Mouse (Mus musculus): ENCODE data around the gene Ntan1.

DNA sequence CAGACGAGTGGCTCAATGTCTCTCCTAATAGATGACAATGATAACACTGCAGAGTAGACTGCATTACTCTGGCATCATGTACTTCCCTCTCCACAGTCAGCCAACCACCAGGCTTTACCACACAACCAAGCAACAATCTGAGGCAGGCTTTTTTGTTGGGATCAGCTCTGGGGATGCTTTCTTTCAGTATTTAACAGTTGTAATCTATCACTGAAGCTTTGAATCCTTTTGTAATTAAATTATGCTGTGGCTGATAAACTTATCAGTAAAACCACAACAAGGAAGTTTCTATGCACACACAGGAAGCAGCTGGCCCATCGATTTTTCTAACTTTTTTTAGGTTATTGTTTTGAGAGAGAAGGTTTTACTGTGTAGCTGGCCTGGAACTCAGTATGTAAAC is 29.7 kb downstream of the Ntan1 start:
- TF ChIP-seq POLR2A (IDR thresholded peaks at IDR 0.05; ENCODE audit: extremely low read depth, insufficient read depth, low read length) (no peak), CTCF (IDR thresholded peaks at IDR 0.05; ENCODE audit: low read depth, low read length) (no peak)
